Mouse (Mus musculus): ENCODE results near the gene Sema4g. TPM values are rescaled to one million over a fixed set of nuclear protein-coding genes. Genes with fewer than 3 reads are reported as not detected.

Gene Sema4g
- polyA plus RNA-seq, 1 experiment from 2014 or later: 0.79 TPM

DNA sequence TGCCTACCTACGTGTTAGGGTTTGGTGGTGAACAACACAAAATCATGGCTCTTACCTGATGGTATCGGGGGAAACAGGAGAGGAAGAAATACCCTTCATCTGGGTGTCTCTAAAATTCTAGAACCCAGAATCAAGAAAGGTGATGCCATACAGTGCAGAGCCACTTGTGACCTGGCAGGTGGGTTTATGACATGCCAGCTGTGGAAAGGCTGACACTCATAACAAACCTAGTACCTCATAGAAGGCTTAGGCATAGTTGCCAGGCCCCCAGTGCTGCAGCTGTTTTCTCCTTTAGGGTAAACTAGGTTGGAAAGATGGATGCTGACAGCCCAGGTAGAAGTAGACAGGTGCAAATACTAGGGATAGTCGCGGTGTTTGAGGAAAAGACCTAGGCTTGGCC, 4.5 kb upstream of the Sema4g start:
- no peaks in the 10 kb centered on the region for H3K9me3 ChIP-seq (replicated peaks; ENCODE audit: control insufficient read depth, low read length)
- WGBS: 91% methylated on average over 4 of the region's 4 CpGs
- no peak overlapping the region for H3K27ac ChIP-seq (ENCODE audit: low read length)
- no peak overlapping the region for H3K4me3 ChIP-seq (ENCODE audit: low read length)
- no peak for ATAC-seq (replicated peaks; ENCODE audit: extremely low read depth, insufficient read depth, low FRiP score)
- H3K36me3 ChIP-seq (ENCODE audit: control insufficient read depth, insufficient read depth): peaks cover 23% of the 10 kb centered on the region
- H3K4me2 ChIP-seq (ENCODE audit: low read depth, low read length): no peak overlapping the region
- H3K4me1 ChIP-seq (ENCODE audit: control insufficient read depth, insufficient read depth, low read length): peaks cover 7% of the 10 kb centered on the region
- H3K27me3 ChIP-seq (ENCODE audit: control insufficient read depth, insufficient read depth, low read length): no peaks in the 10 kb centered on the region
- H3K9ac ChIP-seq (ENCODE audit: low read length): no peak overlapping the region

DNA sequence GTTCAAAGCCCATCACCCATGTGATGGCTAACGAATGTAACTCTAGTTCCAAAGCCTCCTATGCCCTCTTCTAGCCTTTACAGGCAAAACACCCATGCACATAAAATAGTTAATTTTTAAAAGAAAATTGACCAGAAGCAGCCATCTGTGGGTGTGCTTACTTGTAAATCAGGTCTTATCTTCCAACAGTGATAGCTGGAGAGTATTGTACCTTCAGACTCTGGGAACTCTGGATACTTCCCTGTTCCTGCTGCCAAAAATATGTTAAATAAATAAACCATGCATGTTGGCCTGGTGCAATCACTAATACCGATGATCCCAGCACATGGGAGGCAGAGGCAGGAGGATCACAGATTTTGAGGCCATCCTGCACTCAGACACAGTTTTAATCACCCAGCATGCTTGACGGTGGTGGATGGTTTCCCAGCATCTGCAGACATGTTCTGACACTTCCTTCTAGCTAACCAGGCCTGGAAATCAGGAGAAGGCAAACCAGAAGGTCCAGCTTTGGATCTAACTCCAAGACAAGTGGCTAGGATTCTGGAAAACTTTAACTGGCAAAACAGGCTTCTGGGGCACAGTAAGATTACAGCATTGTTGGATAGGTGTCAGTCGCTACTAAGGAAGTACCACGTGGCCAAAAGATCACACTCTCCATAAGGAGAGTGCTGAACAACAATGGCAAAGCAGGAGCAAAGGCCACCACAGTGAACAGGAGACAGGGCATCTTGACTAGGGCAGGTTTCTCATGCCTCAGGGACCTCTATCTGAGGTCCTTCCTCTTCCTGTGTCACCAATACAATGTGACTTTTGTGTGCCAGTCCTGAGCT, 3.5 kb upstream of the Sema4g start:
- H3K9ac ChIP-seq (ENCODE audit: low read length): no peak overlapping the region
- ATAC-seq (replicated peaks; ENCODE audit: extremely low read depth, insufficient read depth, low FRiP score): no peak
- no peaks in the 10 kb centered on the region for H3K27me3 ChIP-seq (ENCODE audit: control insufficient read depth, insufficient read depth, low read length)
- WGBS: 39% methylated on average over 5 of the region's 5 CpGs
- H3K27ac ChIP-seq (ENCODE audit: low read length): no peak overlapping the region
- H3K4me3 ChIP-seq (ENCODE audit: low read length): no peak overlapping the region
- H3K4me2 ChIP-seq (ENCODE audit: low read depth, low read length): no peak overlapping the region
- H3K4me1 ChIP-seq (ENCODE audit: control insufficient read depth, insufficient read depth, low read length): peaks cover 14% of the 10 kb centered on the region
- peaks cover 17% of the 10 kb centered on the region; the same call in 1 of the 2 replicates for H3K36me3 ChIP-seq (ENCODE audit: control insufficient read depth, insufficient read depth)
- H3K9me3 ChIP-seq (replicated peaks; ENCODE audit: control insufficient read depth, low read length): no peaks in the 10 kb centered on the region

DNA sequence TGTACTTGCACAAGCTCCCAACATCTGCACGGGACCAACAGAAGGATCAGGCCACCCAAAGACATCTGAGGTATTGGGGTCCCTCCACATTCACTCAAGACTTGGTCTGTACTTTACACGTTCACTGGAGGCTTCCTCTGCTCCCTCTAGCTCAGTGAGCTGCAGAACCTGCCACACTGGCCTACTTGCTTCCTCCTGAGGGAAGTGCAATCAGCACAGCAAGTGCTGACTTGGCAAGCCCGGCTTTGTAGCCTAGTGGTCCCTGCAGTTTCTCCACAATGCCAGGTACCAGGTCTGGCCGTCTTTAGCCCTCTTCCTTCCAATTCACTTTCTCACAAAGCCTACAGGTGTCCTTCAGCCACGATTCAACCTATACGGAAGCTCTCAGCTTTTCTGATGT, 1.9 kb upstream of the Sema4g start:
- Histone ChIP-seq H3K4me2 (ENCODE audit: low read depth, low read length) (no peak overlapping the region), H3K4me3 (ENCODE audit: low read length) (no peak overlapping the region), H3K4me1 (ENCODE audit: control insufficient read depth, insufficient read depth, low read length) (peaks cover 14% of the 10 kb centered on the region), H3K27me3 (ENCODE audit: control insufficient read depth, insufficient read depth, low read length) (no peaks in the 10 kb centered on the region), H3K27ac (ENCODE audit: low read length) (no peak overlapping the region), H3K9ac (ENCODE audit: low read length) (no peak overlapping the region), H3K9me3 (replicated peaks; ENCODE audit: control insufficient read depth, low read length) (no peaks in the 10 kb centered on the region), H3K36me3 (ENCODE audit: control insufficient read depth, insufficient read depth) (peaks cover 6% of the 10 kb centered on the region; the same call in 1 of the 2 replicates)
- 68% methylated on average over 6 of the region's 6 CpGs for WGBS
- no peak for ATAC-seq (replicated peaks; ENCODE audit: extremely low read depth, insufficient read depth, low FRiP score)

DNA sequence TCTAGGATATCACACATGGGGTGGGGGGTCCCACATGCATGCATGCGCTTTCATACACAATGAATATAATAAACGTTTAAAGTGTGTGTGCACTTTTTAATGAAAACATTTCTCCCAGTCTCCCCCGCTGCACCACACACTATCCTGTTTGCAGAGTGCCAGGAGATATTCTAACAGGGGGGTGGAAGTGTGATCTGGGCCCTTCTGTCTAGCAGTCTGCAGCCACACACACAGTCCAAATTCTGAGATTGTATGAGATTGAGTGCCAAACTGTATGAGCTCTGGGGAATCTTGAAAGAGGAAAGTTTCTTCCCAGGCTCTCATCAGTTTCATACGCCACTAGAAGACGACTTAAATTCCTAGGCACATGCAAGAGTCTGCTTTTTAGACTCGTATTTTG, 1.1 kb upstream of the Sema4g start:
- 0 out of 2 replicates have a peak, but pooled peaks cover 4% of the 10 kb centered on the region for H3K36me3 ChIP-seq (ENCODE audit: control insufficient read depth, insufficient read depth)
- 68% methylated on average over 6 of the region's 6 CpGs for WGBS
- H3K27ac ChIP-seq (ENCODE audit: low read length): no peak overlapping the region
- no peak overlapping the region for H3K4me3 ChIP-seq (ENCODE audit: low read length)
- H3K4me1 ChIP-seq (ENCODE audit: control insufficient read depth, insufficient read depth, low read length): peaks cover 14% of the 10 kb centered on the region
- H3K27me3 ChIP-seq (ENCODE audit: control insufficient read depth, insufficient read depth, low read length): no peaks in the 10 kb centered on the region
- no peak overlapping the region for H3K4me2 ChIP-seq (ENCODE audit: low read depth, low read length)
- no peak overlapping the region for H3K9ac ChIP-seq (ENCODE audit: low read length)
- no peaks in the 10 kb centered on the region for H3K9me3 ChIP-seq (replicated peaks; ENCODE audit: control insufficient read depth, low read length)
- no peak for ATAC-seq (replicated peaks; ENCODE audit: extremely low read depth, insufficient read depth, low FRiP score)

DNA sequence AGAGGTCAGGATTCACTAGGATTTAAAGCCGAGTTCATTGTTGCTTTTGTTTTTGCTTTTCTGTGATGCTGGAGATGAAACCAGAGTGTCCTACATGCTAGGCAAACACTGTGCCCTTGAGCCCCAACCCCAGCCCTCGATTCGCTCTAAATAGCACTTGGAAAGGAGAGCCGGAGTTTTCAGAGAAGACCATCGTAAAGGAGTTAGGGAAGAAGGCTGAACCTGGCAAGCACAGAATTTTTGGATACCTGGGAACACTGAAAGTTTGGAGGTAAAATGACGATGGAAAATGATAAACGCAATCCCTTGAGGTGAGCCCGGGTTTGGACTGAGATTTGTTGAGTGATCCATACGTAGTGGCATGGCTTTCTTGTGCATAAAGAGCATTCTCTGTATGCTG, 580 bp upstream of the Sema4g start:
- Histone ChIP-seq H3K27me3 (ENCODE audit: control insufficient read depth, insufficient read depth, low read length) (no peaks in the 10 kb centered on the region), H3K9ac (ENCODE audit: low read length) (peak overlapping the region; percentile 79; the same call in 1 of the 2 replicates), H3K9me3 (replicated peaks; ENCODE audit: control insufficient read depth, low read length) (no peaks in the 10 kb centered on the region), H3K4me1 (ENCODE audit: control insufficient read depth, insufficient read depth, low read length) (peaks cover 14% of the 10 kb centered on the region), H3K4me2 (ENCODE audit: low read depth, low read length) (peak overlapping the region; percentile 99), H3K27ac (ENCODE audit: low read length) (no peak overlapping the region), H3K36me3 (ENCODE audit: control insufficient read depth, insufficient read depth) (0 out of 2 replicates have a peak, but pooled peaks cover 1% of the 10 kb centered on the region), H3K4me3 (ENCODE audit: low read length) (peak overlapping the region; percentile 72)
- ATAC-seq (replicated peaks; ENCODE audit: extremely low read depth, insufficient read depth, low FRiP score): no peak
- WGBS: 31% methylated on average over 9 of the region's 9 CpGs

DNA sequence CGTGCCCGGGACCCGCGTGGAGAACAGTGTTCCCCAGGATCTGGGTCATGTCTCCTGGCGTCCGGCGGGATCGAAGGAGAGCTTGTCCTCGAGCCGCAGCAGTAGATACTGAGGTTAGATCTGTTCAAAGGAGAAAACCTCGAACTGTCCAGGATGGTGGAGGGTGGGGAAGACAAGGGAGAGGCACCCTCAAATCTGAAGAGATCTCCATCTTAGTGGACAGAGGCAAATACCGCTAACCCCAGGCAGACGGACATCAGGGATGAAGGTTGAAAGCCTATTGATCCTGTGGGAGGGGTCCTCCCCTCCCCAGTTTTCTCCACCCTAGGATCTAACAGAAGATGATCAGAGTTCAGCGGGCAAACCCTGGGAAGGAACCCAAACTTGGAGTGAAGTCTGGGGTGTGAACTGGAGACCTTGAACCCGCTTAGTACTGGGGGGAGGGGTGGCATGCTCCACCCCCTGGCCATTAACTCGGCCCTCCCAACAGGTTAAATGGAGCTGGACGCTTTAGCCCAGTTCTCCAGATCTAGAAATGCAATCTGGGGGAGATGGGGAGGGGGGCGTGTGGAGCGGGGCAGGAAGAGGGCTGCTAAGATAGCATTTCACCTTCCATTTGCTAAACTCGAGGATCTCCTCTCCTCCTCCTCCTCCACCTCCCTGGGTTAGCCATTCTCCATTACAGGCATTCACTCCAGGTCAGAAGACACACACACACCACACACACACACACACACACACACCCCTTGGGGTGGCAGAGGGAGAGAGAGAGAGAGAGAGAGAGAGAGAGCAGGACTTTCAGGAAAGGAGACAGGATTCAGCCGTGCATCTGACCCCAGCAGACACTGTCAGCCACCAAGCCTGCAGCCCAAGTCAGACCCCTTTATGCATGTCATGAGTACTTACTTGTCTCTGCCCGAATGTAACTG, 930 bp downstream of the Sema4g start:
- 0 out of 2 replicates have a peak, but pooled peaks have one; percentile 10 for ATAC-seq (replicated peaks; ENCODE audit: extremely low read depth, insufficient read depth, low FRiP score)
- Histone ChIP-seq H3K36me3 (ENCODE audit: control insufficient read depth, insufficient read depth) (no peaks in the 10 kb centered on the region), H3K4me3 (ENCODE audit: low read length) (peak overlapping the region; percentile 72), H3K9me3 (replicated peaks; ENCODE audit: control insufficient read depth, low read length) (no peaks in the 10 kb centered on the region), H3K27ac (ENCODE audit: low read length) (no peak overlapping the region), H3K4me1 (ENCODE audit: control insufficient read depth, insufficient read depth, low read length) (peaks cover 14% of the 10 kb centered on the region), H3K4me2 (ENCODE audit: low read depth, low read length) (peak overlapping the region; percentile 99), H3K27me3 (ENCODE audit: control insufficient read depth, insufficient read depth, low read length) (no peaks in the 10 kb centered on the region), H3K9ac (ENCODE audit: low read length) (peak overlapping the region; percentile 79)
- 11% methylated on average over 22 of the region's 22 CpGs for WGBS

DNA sequence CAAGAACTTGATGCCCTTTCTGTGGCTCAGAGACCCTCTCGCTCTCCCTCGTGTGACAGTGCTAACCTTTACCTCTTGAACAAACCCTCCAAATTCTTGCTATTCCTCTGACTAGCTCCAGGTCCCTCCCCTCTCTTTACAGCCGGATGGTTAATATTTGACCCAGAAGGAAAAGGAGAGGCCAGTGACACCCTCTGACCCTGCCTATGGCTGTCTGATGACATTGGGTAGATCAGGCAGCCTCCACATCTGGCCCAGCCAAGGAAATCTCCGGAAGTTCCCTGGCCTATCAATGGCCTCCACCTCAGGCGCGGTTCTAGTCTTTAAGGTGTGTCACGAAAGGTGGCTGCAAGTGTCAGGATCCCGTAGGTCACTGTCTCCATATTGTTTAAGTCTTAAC, 2.1 kb downstream of the Sema4g start:
- Histone ChIP-seq H3K9me3 (replicated peaks; ENCODE audit: control insufficient read depth, low read length) (no peaks in the 10 kb centered on the region), H3K4me3 (ENCODE audit: low read length) (no peak overlapping the region), H3K27me3 (ENCODE audit: control insufficient read depth, insufficient read depth, low read length) (no peaks in the 10 kb centered on the region), H3K4me2 (ENCODE audit: low read depth, low read length) (no peak overlapping the region), H3K27ac (ENCODE audit: low read length) (no peak overlapping the region), H3K4me1 (ENCODE audit: control insufficient read depth, insufficient read depth, low read length) (peaks cover 14% of the 10 kb centered on the region), H3K36me3 (ENCODE audit: control insufficient read depth, insufficient read depth) (no peaks in the 10 kb centered on the region), H3K9ac (ENCODE audit: low read length) (no peak overlapping the region)
- whole genome bisulfite sequencing: 76% methylated on average over 8 of the region's 8 CpGs
- ATAC-seq (replicated peaks; ENCODE audit: extremely low read depth, insufficient read depth, low FRiP score): no peak

DNA sequence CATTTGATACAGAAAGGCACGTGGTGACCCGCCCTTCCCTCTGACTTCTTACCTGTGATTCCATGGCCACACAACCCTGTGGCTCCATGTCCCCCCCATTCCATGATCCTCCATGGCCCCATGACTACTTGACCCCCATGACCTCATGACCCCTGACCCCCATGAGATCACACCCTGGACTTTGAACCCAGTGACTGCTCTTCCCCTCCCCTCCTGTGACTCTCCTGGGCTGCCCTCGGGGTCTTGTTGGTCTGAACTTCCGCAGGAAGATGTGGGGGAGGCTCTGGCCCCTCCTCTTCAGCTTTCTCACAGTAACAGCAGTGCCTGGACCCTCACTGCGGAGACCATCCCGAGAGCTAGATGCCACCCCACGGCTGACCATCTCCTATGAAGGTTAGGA, 3.3 kb downstream of the Sema4g start:
- H3K4me3 ChIP-seq (ENCODE audit: low read length): no peak overlapping the region
- H3K4me2 ChIP-seq (ENCODE audit: low read depth, low read length): 0 out of 2 replicates have a peak overlapping the region, but pooled peaks have one; percentile 9
- no peaks in the 10 kb centered on the region for H3K27me3 ChIP-seq (ENCODE audit: control insufficient read depth, insufficient read depth, low read length)
- ATAC-seq (replicated peaks; ENCODE audit: extremely low read depth, insufficient read depth, low FRiP score): no peak
- no peak overlapping the region for H3K27ac ChIP-seq (ENCODE audit: low read length)
- WGBS: 45% methylated on average over 7 of the region's 7 CpGs
- no peaks in the 10 kb centered on the region for H3K36me3 ChIP-seq (ENCODE audit: control insufficient read depth, insufficient read depth)
- peaks cover 14% of the 10 kb centered on the region for H3K4me1 ChIP-seq (ENCODE audit: control insufficient read depth, insufficient read depth, low read length)
- no peaks in the 10 kb centered on the region for H3K9me3 ChIP-seq (replicated peaks; ENCODE audit: control insufficient read depth, low read length)
- no peak overlapping the region for H3K9ac ChIP-seq (ENCODE audit: low read length)

DNA sequence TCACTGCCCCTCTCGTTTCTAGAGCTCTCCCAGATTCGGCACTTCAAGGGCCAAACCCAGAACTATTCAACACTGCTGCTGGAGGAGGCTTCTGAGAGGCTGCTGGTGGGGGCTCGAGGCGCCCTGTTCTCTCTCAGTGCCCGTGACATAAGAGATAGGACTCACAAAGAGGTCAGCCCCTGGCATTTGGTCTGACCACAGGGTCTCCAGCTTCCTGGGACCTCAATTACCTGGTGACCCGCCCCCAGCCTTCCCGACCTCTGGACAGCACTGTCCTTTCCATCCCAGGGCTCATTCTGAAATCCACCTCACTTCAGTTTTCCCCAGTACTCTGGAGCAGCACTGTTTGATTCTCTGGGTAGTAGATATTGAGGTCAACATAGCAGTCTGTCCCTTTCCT, 3.8 kb downstream of the Sema4g start:
- Histone ChIP-seq H3K27me3 (ENCODE audit: control insufficient read depth, insufficient read depth, low read length) (no peaks in the 10 kb centered on the region), H3K4me1 (ENCODE audit: control insufficient read depth, insufficient read depth, low read length) (peaks cover 14% of the 10 kb centered on the region), H3K9ac (ENCODE audit: low read length) (no peak overlapping the region), H3K4me2 (ENCODE audit: low read depth, low read length) (no peak overlapping the region), H3K36me3 (ENCODE audit: control insufficient read depth, insufficient read depth) (no peaks in the 10 kb centered on the region), H3K27ac (ENCODE audit: low read length) (no peak overlapping the region), H3K4me3 (ENCODE audit: low read length) (no peak overlapping the region), H3K9me3 (replicated peaks; ENCODE audit: control insufficient read depth, low read length) (no peaks in the 10 kb centered on the region)
- WGBS: 52% methylated on average over 7 of the region's 7 CpGs
- no peak for ATAC-seq (replicated peaks; ENCODE audit: extremely low read depth, insufficient read depth, low FRiP score)

All from heart, embryonic 16.5 days (tissue).